Mouse (Mus musculus) lung, postnatal 10 days (tissue): Measurements from ENCODE around the gene Itgad.

Source experiments
- DNase-seq: peaks from one replicate; pipeline ENCODE4 v3.0.0; 2021

Gene Itgad

GRCm38 (mm10) chr7:128245547-128245946, 91.4 kb downstream of the Itgad start:
- no peak for DNase-seq

GRCm38 (mm10) chr7:128246496-128247391, 92.6 kb downstream of the Itgad start, which contains the start of gene Tgfb1i1:
Gene Tgfb1i1, plus strand, starts transcription at chr7:128246812.
- DNase-seq, result peak; percentile 87

GRCm38 (mm10) chr7:128247443-128247842, 93.3 kb downstream of the Itgad start:
- DNase-seq, result peak; percentile 96

GRCm38 (mm10) chr7:128248081-128249042, 94.2 kb downstream of the Itgad start:
- peak; percentile 57 for DNase-seq

GRCm38 (mm10) chr7:128249998-128250397, 95.8 kb downstream of the Itgad start:
- DNase-seq, result no peak

GRCm38 (mm10) chr7:128251946-128252345, 97.8 kb downstream of the Itgad start:
- DNase-seq, result no peak

- DNase-seq, result peak; percentile 68
Measured at GRCm38 (mm10) chr7:128252609-128253008, 98.4 kb downstream of the Itgad start.

GRCm38 (mm10) chr7:128254978-128255377, 100.8 kb downstream of the Itgad start:
- no peak for DNase-seq

GRCm38 (mm10) chr7:128255757-128256156, 101.6 kb downstream of the Itgad start:
- DNase-seq, result no peak

- peak; percentile 51 for DNase-seq
Measured at GRCm38 (mm10) chr7:128256783-128257334, 102.7 kb downstream of the Itgad start.

- DNase-seq, result no peak
Measured at GRCm38 (mm10) chr7:128265411-128265810, 111.2 kb downstream of the Itgad start, which contains the start of gene Slc5a2. Gene Slc5a2, plus strand, starts transcription at chr7:128265657.

- DNase-seq, result no peak
Measured at GRCm38 (mm10) chr7:128266056-128266455, 111.9 kb downstream of the Itgad start.

GRCm38 (mm10) chr7:128267391-128267790, 113.2 kb downstream of the Itgad start:
- no peak for DNase-seq

GRCm38 (mm10) chr7:128267813-128268212, 113.6 kb downstream of the Itgad start:
- DNase-seq, result no peak

GRCm38 (mm10) chr7:128270431-128270850, 116.3 kb downstream of the Itgad start:
- no peak for DNase-seq

- no peak for DNase-seq
Measured at GRCm38 (mm10) chr7:128271496-128271895, 117.3 kb downstream of the Itgad start.
